Mouse (Mus musculus): Measurements from ENCODE around the gene Fam13a.

- TF ChIP-seq TAL1 (IDR thresholded peaks at IDR 0.05; ENCODE audit: low read length) (no peak), GATA1 (IDR thresholded peaks at IDR 0.05; ENCODE audit: low read length) (no peak)
Observed at GRCm38 (mm10) chr6:58912842-58913241, 111.5 kb downstream of the Fam13a start.

Data from erythroblast, embryonic 14.5 days (primary cell).